Mouse (Mus musculus) ES-E14 (cell line): ENCODE data around the gene Zgpat. TPM values are rescaled to one million over a fixed set of nuclear protein-coding genes. Genes with fewer than 3 reads are reported as not detected.

ENCODE experiments used
- DNase-seq: peaks from one replicate; pipeline ENCODE4 v3.0.0-alpha.2; 2013; ENCODE audit warnings: low read depth, low spot score
- H3K27ac ChIP-seq: 2 replicates; pipeline ENCODE4 v1.5.1; 2012; ENCODE audit warnings: low read depth, mild to moderate bottlenecking, low read length, moderate library complexity, mixed read lengths; ENCODE audit not compliant: poor library complexity, insufficient read depth, severe bottlenecking
- H3K36me3 ChIP-seq: 2 replicates; pipeline ENCODE4 v1.6.1; 2012; ENCODE audit warnings: mild to moderate bottlenecking, low read length, moderate library complexity, mixed read lengths; ENCODE audit not compliant: control insufficient read depth, poor library complexity, insufficient read depth, severe bottlenecking
- H3K4me1 ChIP-seq, 2 experiments: fragments of 150-350 bp in 1 of 2; sonication (generic) in 1 of 2; 2 replicates each; pipeline ENCODE4 v1.6.1; 2012; ENCODE audit warnings: low read length in 2 of 2, mild to moderate bottlenecking in 1 of 2, mixed read lengths in 1 of 2; ENCODE audit not compliant: control insufficient read depth in 2 of 2, insufficient read depth in 2 of 2, poor library complexity in 1 of 2
- H3K4me3 ChIP-seq, 2 experiments: fragments of 150-350 bp in 1 of 2; sonication (generic) in 1 of 2; 2 replicates each; pipeline ENCODE4 v1.5.1; 2012; ENCODE audit warnings: low read length in 2 of 2, low read depth in 1 of 2, mild to moderate bottlenecking in 1 of 2, mixed read lengths in 1 of 2; ENCODE audit not compliant: insufficient read depth in 1 of 2, poor library complexity in 1 of 2, severe bottlenecking in 1 of 2
- H3K9ac ChIP-seq: 2 replicates; pipeline ENCODE4 v1.6.1; 2012; ENCODE audit warnings: low read depth, mild to moderate bottlenecking, low read length, mixed read lengths; ENCODE audit not compliant: poor library complexity, insufficient read depth, severe bottlenecking
- H3K9me3 ChIP-seq: fragments of 150-350 bp; sonication (generic); 2 replicates; pipeline ENCODE4 v1.6.1; 2012; ENCODE audit warnings: low read depth, mild to moderate bottlenecking, low read length; ENCODE audit not compliant: control insufficient read depth, insufficient read depth
- CHD2 ChIP-seq: IDR thresholded peaks from 2 replicates; pipeline ENCODE4 v1.6.1; 2014; ENCODE audit warnings: mild to moderate bottlenecking, low read depth, low read length, inconsistent platforms
- HCFC1 ChIP-seq: IDR thresholded peaks from 2 replicates; pipeline ENCODE4 v1.6.1; 2012; ENCODE audit warnings: low read length, inconsistent platforms, borderline replicate concordance; ENCODE audit not compliant: insufficient read depth
- MAFK ChIP-seq: IDR thresholded peaks from 2 replicates; pipeline ENCODE4 v1.6.1; 2014; ENCODE audit warnings: mild to moderate bottlenecking, low read depth, low read length, inconsistent platforms; ENCODE audit not compliant: insufficient read depth
- ZC3H11A ChIP-seq: IDR thresholded peaks from 2 replicates; pipeline ENCODE4 v1.6.1; 2012; ENCODE audit warnings: low read depth, mild to moderate bottlenecking, inconsistent platforms, low read length, borderline replicate concordance
- ZNF384 ChIP-seq: IDR thresholded peaks from 2 replicates; pipeline ENCODE4 v1.6.1; 2012; ENCODE audit warnings: low read depth, low read length, inconsistent platforms
- in situ Hi-C, 2 experiments: fragments of 600-800 bp; cut with MboI; formaldehyde crosslinking; loops; one replicate each; pipeline ENCODE4 v1.15.1; 2025; ENCODE audit warnings: low sequenced_read_pairs in 2 of 2, inconsistent platforms in 1 of 2; ENCODE audit not compliant: unreplicated experiment in 2 of 2
- total RNA-seq: library from RNA; depleted of rRNA; stranded (reverse); fragments of 300-350 nt; gene quantifications from 2 replicates; pipeline ENCODE4 v1.2.3, GENCODE M21; 2012

The Zgpat gene
- total RNA-seq, 1 experiment: 43.5 TPM

DNA sequence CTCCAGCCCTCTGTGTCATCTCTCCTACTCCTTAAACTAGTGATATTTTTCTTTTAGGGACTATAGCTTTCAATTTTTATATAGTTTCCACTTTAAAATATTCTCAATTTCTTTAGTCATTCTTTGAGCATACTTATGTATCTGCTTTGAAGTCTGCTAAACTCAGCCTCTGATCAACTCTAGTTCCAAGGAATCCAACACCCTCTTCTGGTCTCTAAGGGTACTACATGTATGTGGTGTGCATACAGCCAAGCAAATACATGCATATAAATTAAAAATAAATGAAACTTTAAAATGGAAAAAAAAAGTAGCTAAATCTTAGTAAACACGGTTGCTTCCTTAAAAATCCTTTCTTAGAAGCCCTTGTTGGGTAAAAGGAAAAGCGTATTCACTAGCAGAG lies 11.1 kb downstream of the Zgpat start:
- H3K9me3 ChIP-seq: no peaks in the 10 kb centered on the region
- TF ChIP-seq ZNF384: no peak
- TF ChIP-seq MAFK: no peak
- TF ChIP-seq HCFC1: no peak
- TF ChIP-seq CHD2: no peak
- no peaks in the 10 kb centered on the region for H3K4me1 ChIP-seq
- DNase-seq: peak; percentile 30
- no peak overlapping the region for H3K27ac ChIP-seq
- in situ Hi-C loops: no loop called here
- no peak overlapping the region for H3K4me3 ChIP-seq
- H3K9ac ChIP-seq: no peak overlapping the region
- peaks cover 23% of the 10 kb centered on the region for H3K36me3 ChIP-seq

DNA sequence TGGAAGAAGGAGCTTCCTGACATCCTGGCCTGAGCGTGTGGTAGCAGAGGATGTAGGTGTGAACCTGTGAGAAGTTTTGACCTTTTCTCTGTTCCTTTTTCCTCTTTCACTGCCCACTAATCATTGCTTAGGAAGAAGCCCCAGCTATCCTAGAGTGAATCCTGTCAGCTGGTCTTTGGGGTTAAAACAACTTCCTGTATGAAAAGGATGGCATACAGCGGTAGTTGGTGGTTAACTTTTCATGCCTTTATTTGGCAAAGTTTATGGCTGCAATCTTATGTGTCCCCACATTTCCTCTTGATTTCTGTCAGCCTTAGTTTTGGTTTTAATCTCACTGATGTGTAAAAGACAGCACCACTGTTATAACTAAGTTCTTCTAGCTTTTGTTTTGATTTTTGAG lies 12.5 kb downstream of the Zgpat start:
- in situ Hi-C loops: no loop called here
- no peak for DNase-seq
- no peaks in the 10 kb centered on the region for H3K9me3 ChIP-seq
- H3K9ac ChIP-seq: no peak overlapping the region
- no peaks in the 10 kb centered on the region for H3K4me1 ChIP-seq
- no peak for TF ChIP-seq ZC3H11A
- no peak for TF ChIP-seq MAFK
- no peak for TF ChIP-seq CHD2
- no peak for TF ChIP-seq HCFC1
- TF ChIP-seq ZNF384: no peak
- no peak overlapping the region for H3K4me3 ChIP-seq
- no peak overlapping the region for H3K27ac ChIP-seq
- peaks cover 27% of the 10 kb centered on the region for H3K36me3 ChIP-seq

DNA sequence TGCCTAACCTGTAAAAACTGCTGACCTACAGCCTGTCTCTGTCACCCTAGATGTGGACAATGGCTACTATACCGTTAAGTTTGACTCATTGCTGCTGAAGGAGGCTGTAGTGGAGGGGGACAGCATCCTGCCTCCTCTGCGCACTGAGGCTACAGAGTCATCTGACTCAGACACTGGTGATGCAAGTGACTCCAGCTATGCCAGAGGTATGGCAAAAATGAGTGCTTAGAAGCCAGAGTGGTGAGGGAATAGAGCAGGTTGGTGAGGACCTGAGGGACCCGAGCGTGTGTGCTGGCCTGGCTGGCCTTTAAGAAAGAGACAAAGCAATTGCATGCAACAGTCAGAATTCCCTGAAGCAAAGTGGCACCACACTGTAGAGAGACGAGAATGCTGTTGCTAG lies 14.0 kb downstream of the Zgpat start:
- Histone ChIP-seq H3K9ac (no peak overlapping the region), H3K4me1 (no peaks in the 10 kb centered on the region), H3K27ac (no peak overlapping the region), H3K4me3 (no peak overlapping the region), H3K36me3 (peaks cover 39% of the 10 kb centered on the region), H3K9me3 (no peaks in the 10 kb centered on the region)
- in situ Hi-C loops: no loop called here
- DNase-seq: no peak
- TF ChIP-seq CHD2 (no peak), ZNF384 (no peak), MAFK (no peak), HCFC1 (no peak), ZC3H11A (no peak)

DNA sequence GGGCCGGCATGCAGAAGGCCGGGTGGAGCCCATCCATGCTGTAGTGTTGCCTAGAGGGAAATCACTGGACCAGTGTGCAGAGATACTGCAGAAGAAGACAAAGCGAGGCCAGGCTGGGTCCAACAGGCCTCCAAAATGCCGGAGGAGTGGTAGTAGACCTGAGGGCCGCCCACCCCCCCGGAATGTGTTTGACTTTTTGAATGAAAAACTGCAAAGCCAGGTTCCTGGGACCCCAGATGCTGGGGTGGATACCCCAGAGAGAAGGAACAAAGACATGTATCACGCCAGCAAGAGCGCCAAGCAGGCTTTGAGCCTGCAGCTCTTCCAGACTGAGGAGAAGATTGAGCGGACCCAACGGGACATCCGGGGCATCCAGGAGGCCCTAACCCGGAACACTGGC lies 15.1 kb downstream of the Zgpat start, which contains the start of gene Lime1:
Gene Lime1, plus strand, starts transcription at position 301 of the 400 bp plus-strand sequence.
- Histone ChIP-seq H3K27ac (no peak within 1 kb of the TSS), H3K4me1 (peaks cover 0 to 5% of the 10 kb centered on the region in 2 experiments; a peak in 2 of 4 replicates), H3K9ac (no peak within 1 kb of the TSS), H3K36me3 (peaks cover 41% of the 10 kb centered on the region), H3K4me3 (no peak within 1 kb of the TSS), H3K9me3 (no peaks in the 10 kb centered on the region)
- no peak for DNase-seq
- in situ Hi-C loops: no loop called here
- TF ChIP-seq ZC3H11A: no peak
- no peak for TF ChIP-seq MAFK
- no peak for TF ChIP-seq HCFC1
- no peak for TF ChIP-seq ZNF384
- TF ChIP-seq CHD2: no peak

DNA sequence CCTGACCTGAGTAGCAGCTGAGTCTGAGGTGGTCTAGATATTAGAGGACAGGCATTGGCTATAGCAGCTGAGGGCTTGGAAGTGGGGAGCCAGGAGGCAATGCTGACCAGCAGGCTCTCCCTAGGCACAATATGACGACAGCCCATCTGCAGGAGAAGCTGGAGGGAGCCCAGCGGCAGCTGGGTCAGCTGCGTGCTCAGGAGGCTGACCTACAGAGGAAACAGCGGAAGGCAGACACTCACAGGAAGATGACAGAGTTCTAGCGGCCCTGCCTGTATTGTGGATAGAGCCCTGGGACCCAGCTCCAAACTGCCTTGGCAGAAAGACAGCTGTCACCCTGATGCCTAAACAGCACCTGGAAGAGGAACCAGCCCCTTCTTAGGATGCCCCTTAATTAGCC lies 15.5 kb downstream of the Zgpat start:
- Histone ChIP-seq H3K27ac (no peak overlapping the region), H3K36me3 (peaks cover 41% of the 10 kb centered on the region), H3K9ac (no peak overlapping the region), H3K9me3 (no peaks in the 10 kb centered on the region), H3K4me3 (no peak overlapping the region), H3K4me1 (peaks cover 0 to 9% of the 10 kb centered on the region in 2 experiments; a peak in 2 of 4 replicates)
- DNase-seq: no peak
- in situ Hi-C loops: no loop called here
- TF ChIP-seq CHD2 (no peak), ZNF384 (no peak), HCFC1 (no peak), MAFK (no peak), ZC3H11A (no peak)
